Mouse (Mus musculus) liver, adult 2 months (tissue): ENCODE measurements around the gene Pros1. TPM values are rescaled to one million over a fixed set of nuclear protein-coding genes. Genes with fewer than 3 reads are reported as not detected.

ENCODE experiments used
- DNase-seq: peaks from one replicate; pipeline ENCODE4 v3.0.0-alpha.2; 2011; ENCODE audit warnings: low read depth, low spot score; ENCODE audit errors: extremely low read depth
- H3K27ac ChIP-seq: fragments of 200-500 bp; replicated peaks from 2 replicates; pipeline ENCODE4 v1.5.1; 2012; ENCODE audit warnings: low read depth, mild to moderate bottlenecking, control low read depth, inconsistent platforms, low read length; ENCODE audit not compliant: insufficient read depth
- H3K27me3 ChIP-seq: fragments of 200-500 bp; 2 replicates; pipeline ENCODE4 v1.6.1; 2012; ENCODE audit warnings: mild to moderate bottlenecking, moderate library complexity, low read length, inconsistent platforms; ENCODE audit not compliant: control insufficient read depth, insufficient read depth
- H3K36me3 ChIP-seq: fragments of 200-500 bp; 2 replicates; pipeline ENCODE4 v1.6.1; 2012; ENCODE audit warnings: low read length, inconsistent platforms; ENCODE audit not compliant: control insufficient read depth, insufficient read depth
- H3K4me1 ChIP-seq: fragments of 200-500 bp; 2 replicates; pipeline ENCODE4 v1.6.1; 2011; ENCODE audit warnings: low read length; ENCODE audit not compliant: control insufficient read depth, insufficient read depth
- H3K4me3 ChIP-seq: fragments of 200-500 bp; 2 replicates; pipeline ENCODE4 v1.5.1; 2011; ENCODE audit warnings: low read depth, mild to moderate bottlenecking, control low read depth, low read length, moderate library complexity; ENCODE audit not compliant: insufficient read depth
- H3K79me2 ChIP-seq: fragments of 200-500 bp; 2 replicates; pipeline ENCODE4 v1.6.1; 2012; ENCODE audit warnings: inconsistent platforms, mild to moderate bottlenecking, low read length, moderate library complexity; ENCODE audit not compliant: control insufficient read depth, insufficient read depth
- H3K9ac ChIP-seq: fragments of 200-500 bp; 2 replicates; pipeline ENCODE4 v1.6.1; 2012; ENCODE audit warnings: low read depth, mild to moderate bottlenecking, control low read depth, inconsistent platforms, low read length
- CTCF ChIP-seq: fragments of 200-500 bp; IDR thresholded peaks from 2 replicates; pipeline ENCODE4 v1.5.1; 2011; ENCODE audit warnings: low read depth, low read length, control low read depth
- POLR2A ChIP-seq: fragments of 200-500 bp; IDR thresholded peaks from 2 replicates; pipeline ENCODE4 v1.6.1; 2011; ENCODE audit warnings: low read length, control low read depth; ENCODE audit not compliant: insufficient read depth; ENCODE audit errors: extremely low read depth
- WGBS: fragments of 180-500 bp; shearing (Covaris S2); methylation state at CpG from one replicate; pipeline ENCODE4 v1.1.7; 2018; 5-methylcytosine and 5-hydroxymethylcytosine counted together
- polyA plus RNA-seq: library from polyadenylated mRNA; depleted of rRNA; stranded (reverse); fragments of >200 nt; gene quantifications from 2 replicates; pipeline ENCODE4 v1.2.3, GENCODE M21; 2012
- total RNA-seq: library from RNA; depleted of rRNA; stranded (reverse); fragments of >200 nt; gene quantifications from 2 replicates; pipeline ENCODE4 v1.2.3, GENCODE M21; 2014

Gene Pros1
- total and polyA plus RNA-seq, 2 experiments = 9.3 to 73.2 TPM

- H3K36me3 ChIP-seq = peaks cover 19% of the 10 kb centered on the region
- H3K79me2 ChIP-seq = no peaks in the 10 kb centered on the region
- H3K27me3 ChIP-seq = no peaks in the 10 kb centered on the region
- H3K27ac ChIP-seq = no peak overlapping the region
- H3K4me3 ChIP-seq = no peak overlapping the region
- no peak for DNase-seq
- TF ChIP-seq CTCF = no peak
- no peak for TF ChIP-seq POLR2A
- H3K4me1 ChIP-seq = no peaks in the 10 kb centered on the region
- no peak overlapping the region for H3K9ac ChIP-seq
- WGBS = 86% methylated on average over 6 of the region's 6 CpGs
Measured at GRCm38 (mm10) chr16:62931341-62931740, 77.2 kb downstream of the Pros1 start.

- Histone ChIP-seq H3K79me2 (no peaks in the 10 kb centered on the region), H3K4me1 (no peaks in the 10 kb centered on the region)
- 71% methylated on average over 11 of the region's 11 CpGs for WGBS
Measured at GRCm38 (mm10) chr16:62936316-62936715, 82.2 kb downstream of the Pros1 start.

GRCm38 (mm10) chr16:62940388-62941003 is 86.4 kb downstream of the Pros1 start:
- H3K4me3 ChIP-seq = peak overlapping the region; percentile 17; the same call in 1 of the 2 replicates
- WGBS = 18% methylated on average over 16 of the region's 16 CpGs
- DNase-seq = peak; percentile 58
- no peak overlapping the region for H3K9ac ChIP-seq
- TF ChIP-seq POLR2A (no peak), CTCF (peak; percentile 59)
- H3K36me3 ChIP-seq = no peaks in the 10 kb centered on the region
- H3K27me3 ChIP-seq = no peaks in the 10 kb centered on the region
- H3K4me1 ChIP-seq = no peaks in the 10 kb centered on the region
- H3K27ac ChIP-seq = no peak overlapping the region
- no peaks in the 10 kb centered on the region for H3K79me2 ChIP-seq

More at GRCm38 (mm10) chr16:62936316-62936715, 82.2 kb downstream of the Pros1 start:
- no peak overlapping the region for H3K4me3 ChIP-seq
- no peaks in the 10 kb centered on the region for H3K36me3 ChIP-seq
- no peak overlapping the region for H3K9ac ChIP-seq
- DNase-seq = no peak
- no peak for TF ChIP-seq CTCF
- TF ChIP-seq POLR2A = no peak
- no peak overlapping the region for H3K27ac ChIP-seq
- H3K27me3 ChIP-seq = no peaks in the 10 kb centered on the region

GRCm38 (mm10) chr16:62941763-62942162 is 87.7 kb downstream of the Pros1 start:
- no peak for DNase-seq
- Histone ChIP-seq H3K36me3 (no peaks in the 10 kb centered on the region), H3K4me3 (no peak overlapping the region), H3K79me2 (no peaks in the 10 kb centered on the region), H3K27me3 (no peaks in the 10 kb centered on the region), H3K27ac (no peak overlapping the region), H3K4me1 (no peaks in the 10 kb centered on the region), H3K9ac (no peak overlapping the region)
- 74% methylated on average over 10 of the region's 10 CpGs for WGBS
- TF ChIP-seq CTCF = no peak
- TF ChIP-seq POLR2A = no peak

GRCm38 (mm10) chr16:62942418-62943410 is 88.6 kb downstream of the Pros1 start:
- Histone ChIP-seq H3K27me3 (no peaks in the 10 kb centered on the region), H3K79me2 (no peaks in the 10 kb centered on the region), H3K4me1 (no peaks in the 10 kb centered on the region), H3K27ac (no peak overlapping the region), H3K36me3 (no peaks in the 10 kb centered on the region), H3K4me3 (no peak overlapping the region), H3K9ac (no peak overlapping the region)
- no peak for DNase-seq
- TF ChIP-seq POLR2A (no peak), CTCF (no peak)
- WGBS = 74% methylated on average over 16 of the region's 16 CpGs

- H3K79me2 ChIP-seq = no peaks in the 10 kb centered on the region
- no peak overlapping the region for H3K27ac ChIP-seq
- 84% methylated on average over 4 of the region's 4 CpGs for WGBS
- TF ChIP-seq POLR2A (no peak), CTCF (no peak)
- H3K4me1 ChIP-seq = no peaks in the 10 kb centered on the region
- H3K36me3 ChIP-seq = no peaks in the 10 kb centered on the region
- H3K27me3 ChIP-seq = no peaks in the 10 kb centered on the region
- no peak overlapping the region for H3K9ac ChIP-seq
- H3K4me3 ChIP-seq = no peak overlapping the region
- no peak for DNase-seq
Measured at GRCm38 (mm10) chr16:62958485-62958884, 104.4 kb downstream of the Pros1 start.
